Mouse (Mus musculus): ENCODE measurements around the gene Bdp1.
A peak's percentile ranks its signal among the peaks of the same experiment; 100 is the strongest.

Gene Bdp1

GRCm38 (mm10) chr13:100016891-100017290 lies 87.0 kb downstream of the Bdp1 start:
- TF ChIP-seq GATA4 (IDR thresholded peaks at IDR 0.05; ENCODE audit: insufficient replicate concordance, low read length) = no peak

- TF ChIP-seq GATA4 (IDR thresholded peaks at IDR 0.05; ENCODE audit: insufficient replicate concordance, low read length) = no peak
These were observed 87.9 kb downstream of the Bdp1 start for GRCm38 (mm10) chr13:100015937-100016336.

- peak; percentile 66; the same call in 1 of the 2 replicates for TF ChIP-seq GATA4 (IDR thresholded peaks at IDR 0.05; ENCODE audit: insufficient replicate concordance, low read length)
These were observed 88.7 kb downstream of the Bdp1 start, which contains the start of gene Mccc2 for GRCm38 (mm10) chr13:100014906-100015895. Gene Mccc2 (minus strand): TSS chr13:100015639.

GRCm38 (mm10) chr13:100005911-100006496 lies 97.9 kb downstream of the Bdp1 start:
- TF ChIP-seq GATA4 (IDR thresholded peaks at IDR 0.05; ENCODE audit: insufficient replicate concordance, low read length) = no peak

- no peak for TF ChIP-seq GATA4 (IDR thresholded peaks at IDR 0.05; ENCODE audit: insufficient replicate concordance, low read length)
These were observed 102.1 kb downstream of the Bdp1 start for GRCm38 (mm10) chr13:100001790-100002196.

GRCm38 (mm10) chr13:99999078-99999477 lies 104.8 kb downstream of the Bdp1 start:
- TF ChIP-seq GATA4 (IDR thresholded peaks at IDR 0.05; ENCODE audit: insufficient replicate concordance, low read length) = no peak

- TF ChIP-seq GATA4 (IDR thresholded peaks at IDR 0.05; ENCODE audit: insufficient replicate concordance, low read length) = no peak
These were observed 105.8 kb downstream of the Bdp1 start for GRCm38 (mm10) chr13:99998099-99998498.

- TF ChIP-seq GATA4 (IDR thresholded peaks at IDR 0.05; ENCODE audit: insufficient replicate concordance, low read length) = no peak
These were observed 114.3 kb downstream of the Bdp1 start for GRCm38 (mm10) chr13:99989592-99989991.

GRCm38 (mm10) chr13:99983320-99983719 lies 120.5 kb downstream of the Bdp1 start:
- TF ChIP-seq GATA4 (IDR thresholded peaks at IDR 0.05; ENCODE audit: insufficient replicate concordance, low read length) = no peak

- TF ChIP-seq GATA4 (IDR thresholded peaks at IDR 0.05; ENCODE audit: insufficient replicate concordance, low read length) = no peak
These were observed 124.5 kb downstream of the Bdp1 start for GRCm38 (mm10) chr13:99979406-99979805.

- TF ChIP-seq GATA4 (IDR thresholded peaks at IDR 0.05; ENCODE audit: insufficient replicate concordance, low read length) = no peak
These were observed 133.8 kb downstream of the Bdp1 start for GRCm38 (mm10) chr13:99970089-99970488.

Measured in liver, adult (tissue).